Mouse (Mus musculus) frontal cortex, postnatal 14 days (tissue): ENCODE results near the gene Pfas.
"Not testable (repeated sequence)": the region's sequence is repeated elsewhere in the genome, so short reads cannot be mapped to it uniquely, and the experiment has no call there.

Experiments used
- DNase-seq, 2 experiments: peaks; one replicate each; pipeline ENCODE4 v3.0.0; 2022; ENCODE audit warnings: low spot score in 2 of 2

Pfas gene

DNA sequence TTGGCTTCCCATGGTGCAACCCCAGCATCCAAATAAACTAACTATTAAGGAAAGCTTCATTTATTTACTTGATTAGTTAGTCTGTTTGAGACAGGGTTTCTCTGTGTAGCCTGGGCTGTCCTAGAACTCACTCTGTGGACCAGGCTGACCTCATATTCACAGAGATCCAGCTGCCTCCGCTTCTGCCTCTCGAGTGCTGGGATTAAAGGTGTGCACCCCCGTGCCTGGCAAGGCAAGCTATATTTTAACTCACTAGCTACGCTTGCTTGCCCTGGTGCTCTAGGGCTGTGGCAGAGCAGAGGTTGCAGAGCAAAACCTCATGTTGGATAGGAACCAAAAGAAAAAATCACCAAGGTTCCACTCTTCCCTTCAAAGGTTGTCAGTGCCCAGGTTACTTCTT is 67.7 kb downstream of the Pfas start:
- DNase-seq: no peak

- peak; percentile 79 to 87 for DNase-seq
These were observed 68.6 kb downstream of the Pfas start for GRCm38 (mm10) chr11:68939451-68940304.

- DNase-seq: not testable (repeated sequence)
These were observed 71.3 kb downstream of the Pfas start for GRCm38 (mm10) chr11:68936951-68937350.
